7 mouse cellular contexts compared by ENCODE assay signal in the genomic region with DNA sequence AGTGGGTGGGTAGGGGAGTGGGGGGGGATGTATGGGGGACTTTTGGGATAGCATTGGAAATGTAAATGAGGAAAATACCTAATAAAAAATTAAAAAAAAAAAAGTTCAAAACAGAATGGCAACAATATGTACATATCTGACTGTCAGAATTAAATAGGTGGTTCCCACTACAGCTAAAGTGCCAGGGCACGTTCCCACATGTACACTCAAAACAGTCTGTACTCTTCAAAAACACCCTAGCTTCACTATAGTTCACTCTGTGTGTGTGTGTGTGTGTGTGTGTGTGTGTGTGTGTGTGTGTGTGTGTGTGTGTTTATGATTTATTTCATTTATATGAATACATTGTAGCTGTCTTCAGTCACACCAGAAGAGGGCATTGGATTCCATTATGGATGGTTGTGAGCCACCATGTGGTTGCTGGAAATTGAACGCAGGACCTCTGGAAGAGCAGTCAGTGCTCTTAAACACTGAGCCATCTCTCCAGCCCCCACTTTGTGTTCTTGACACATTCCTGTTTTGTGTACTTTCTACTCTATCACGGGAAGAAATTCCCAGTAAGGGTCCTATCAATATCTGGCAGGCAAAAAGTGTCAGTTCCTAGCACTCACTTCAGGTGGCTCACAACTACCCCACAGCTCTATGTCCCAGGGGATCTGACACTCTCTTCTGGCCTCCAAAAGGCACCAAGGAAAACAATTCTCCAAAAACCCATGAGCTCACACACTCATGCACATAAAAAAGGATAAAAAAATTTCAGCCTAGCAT. TPM values are rescaled to one million over a fixed set of nuclear protein-coding genes. Genes with fewer than 3 reads are reported as not detected.
DNase-seq lines count a peak whose midpoint lies in the region; ATAC-seq and TF ChIP-seq lines count a peak whose summit lies in the region.
"Not testable (repeated sequence)": the region's sequence is repeated elsewhere in the genome, so short reads cannot be mapped to it uniquely, and the experiment has no call there.
"Had no signal": no experiment of that assay in that cellular context is flagged by ENCODE, and none has a peak within 500 bp of the region (broad histone marks: within the 10 kb centered on the region; RNA-seq: fewer than 3 reads in every experiment).

No protein-coding gene starts in this region.

- not testable (repeated sequence) for ATAC-seq in midbrain, embryonic 11.5 days (ENCODE audit: low FRiP score)

- H3K79me2 ChIP-seq in MEL (ENCODE audit: control insufficient read depth, insufficient read depth, low read length, poor library complexity) = peaks cover 24% of the 10 kb centered on the region

- not testable (repeated sequence) for H3K27me3 ChIP-seq in MEL (ENCODE audit: control insufficient read depth in 1 of 2, insufficient read depth in 2 of 2, low read length in 2 of 2); heart, embryonic 10.5 days (ENCODE audit: insufficient read depth, poor library complexity, severe bottlenecking); midbrain, embryonic 11.5 days (ENCODE audit: control insufficient read depth, insufficient read depth, low read length)

- TF ChIP-seq POLR2A in MEL (IDR thresholded peaks at IDR 0.05; ENCODE audit: control insufficient read depth in 1 of 2, insufficient read depth in 1 of 2, low read depth in 1 of 2, low read length in 2 of 2, poor library complexity in 1 of 2) = peak in 1 of 2 experiments; percentile 57; a peak in 2 of 4 replicates

- peak; percentile 61 for DNase-seq in 416B (ENCODE audit: low read depth)
- peak; percentile 79 for DNase-seq in MEL (ENCODE audit: low read depth, low spot score)
- peak; percentile 63 for DNase-seq in ZHBTc4 (ENCODE audit: low read depth, low spot score)
- peak; percentile 45 for DNase-seq in heart, embryonic 10.5 days (ENCODE audit: low spot score)
- peak; percentile 77 for DNase-seq in midbrain, embryonic 11.5 days (ENCODE audit: low spot score, missing footprints)

- not testable (repeated sequence) for H3K9me3 ChIP-seq in MEL (replicated peaks; ENCODE audit: insufficient read depth, low read length); heart, embryonic 10.5 days; midbrain, embryonic 11.5 days (ENCODE audit: control insufficient read depth, low read length)

- not testable (repeated sequence) for TF ChIP-seq CTCF in MEL (IDR thresholded peaks at IDR 0.05 in 2 of 3, conservative IDR thresholded peaks at IDR 0.05 in 1 of 3; ENCODE audit: control insufficient read depth in 1 of 3, insufficient read depth in 1 of 3, low read depth in 2 of 3, low read length in 3 of 3, poor library complexity in 1 of 3, severe bottlenecking in 1 of 3)

- not testable (repeated sequence) for H3K4me1 ChIP-seq in MEL (ENCODE audit: control insufficient read depth in 1 of 2, insufficient read depth in 2 of 2, low read length in 2 of 2); heart, embryonic 10.5 days; midbrain, embryonic 11.5 days (ENCODE audit: control insufficient read depth, insufficient read depth, low read length)

- H3K4me3 ChIP-seq in MEL (ENCODE audit: control insufficient read depth in 1 of 2, insufficient read depth in 1 of 2, low read depth in 2 of 2, low read length in 2 of 2); heart, embryonic 10.5 days; midbrain, embryonic 11.5 days (ENCODE audit: low read depth, low read length): not testable (repeated sequence)

- not testable (repeated sequence) for H3K9ac ChIP-seq in MEL (ENCODE audit: control insufficient read depth, low read depth, low read length, poor library complexity, severe bottlenecking); midbrain, embryonic 11.5 days (ENCODE audit: low read length)

- 50% methylated on average over 3 of the region's 3 CpGs for WGBS in heart, embryonic 10.5 days
- WGBS in midbrain, embryonic 11.5 days = 51% methylated on average over 3 of the region's 3 CpGs

- not testable (repeated sequence) for TF ChIP-seq RAD21 in MEL (IDR thresholded peaks at IDR 0.05; ENCODE audit: low read depth, low read length)

- peaks cover 9 to 22% of the 10 kb centered on the region in 2 experiments for H3K36me3 ChIP-seq in MEL (ENCODE audit: control insufficient read depth in 1 of 2, insufficient read depth in 2 of 2, low read length in 2 of 2)
- peaks cover 31% of the 10 kb centered on the region for H3K36me3 ChIP-seq in heart, embryonic 10.5 days
- H3K36me3 ChIP-seq in midbrain, embryonic 11.5 days (ENCODE audit: control insufficient read depth, insufficient read depth, low read length) = not testable (repeated sequence)

- 0 out of 2 replicates have a peak overlapping the region, but pooled peaks have one; percentile 34 for H3K27ac ChIP-seq in MEL (ENCODE audit: control insufficient read depth, low read depth, low read length)
- H3K27ac ChIP-seq in heart, embryonic 10.5 days; midbrain, embryonic 11.5 days (ENCODE audit: low read depth, low read length): not testable (repeated sequence)

- not testable (repeated sequence) for H3K4me2 ChIP-seq in midbrain, embryonic 11.5 days

- not testable (repeated sequence) for TF ChIP-seq EP300 in MEL (IDR thresholded peaks at IDR 0.05; ENCODE audit: low read depth in 1 of 2, low read length in 2 of 2)

TF ChIP-seq in MEL, 35 proteins besides CTCF, POLR2A, EP300 and RAD21:
- TF ChIP-seq NELFE (IDR thresholded peaks at IDR 0.05; ENCODE audit: low read depth, low read length) = 0 out of 2 replicates have a peak, but pooled peaks have one; percentile 21
- TF ChIP-seq SIN3A (IDR thresholded peaks at IDR 0.05; ENCODE audit: low read length) = 0 out of 2 replicates have a peak, but pooled peaks have one; percentile 38
- peak; percentile 99 for TF ChIP-seq POLR2AphosphoS2 (IDR thresholded peaks at IDR 0.05; ENCODE audit: low read length)
- 0 out of 2 replicates have a peak, but pooled peaks have one; percentile 25 for TF ChIP-seq TBP (IDR thresholded peaks at IDR 0.05; ENCODE audit: low read depth, low read length)
- TF ChIP-seq CHD2 (IDR thresholded peaks at IDR 0.05; ENCODE audit: low read length) = peak; percentile 65
- TF ChIP-seq ZMIZ1 (IDR thresholded peaks at IDR 0.05; ENCODE audit: low read depth, low read length) = peak; percentile 72; the same call in 1 of the 2 replicates
- TF ChIP-seq BHLHE40 (IDR thresholded peaks at IDR 0.05; ENCODE audit: borderline replicate concordance, low read depth, low read length) = 0 out of 2 replicates have a peak, but pooled peaks have one; percentile 9
- peak; percentile 46; the same call in 1 of the 2 replicates for TF ChIP-seq ZNF384 (IDR thresholded peaks at IDR 0.05; ENCODE audit: low read depth, low read length)
- TF ChIP-seq POLR2AphosphoS5 (IDR thresholded peaks at IDR 0.05; ENCODE audit: borderline replicate concordance, low read depth, low read length) = peak; percentile 50; the same call in 1 of the 2 replicates
- 0 out of 2 replicates have a peak, but pooled peaks have one; percentile 10 for TF ChIP-seq SMC3 (IDR thresholded peaks at IDR 0.05; ENCODE audit: low read depth, low read length)
- 0 out of 2 replicates have a peak, but pooled peaks have one; percentile 28 for TF ChIP-seq MYB (IDR thresholded peaks at IDR 0.05; ENCODE audit: low read depth, low read length)

RNA-seq across cellular contexts. Expression of a gene that starts 5.3 kb away (rescaled TPM):
- total RNA-seq in MEL (2012; rRNA removed) = 164 and 253 TPM in 2 replicates
- 100 to 1,000 TPM; 428 to 670 TPM for polyA plus RNA-seq in MEL (2012; ENCODE audit: insufficient read depth in 1 of 2, insufficient read length in 2 of 2, low read depth in 1 of 2, low replicate concordance in 2 of 2, missing spikeins in 1 of 2)
- polyA plus RNA-seq in heart, embryonic 10.5 days (2016; fragmentation: Nextera tagmentation; extraction: Ambion mirVana) = 91.8 and 104 TPM in 2 replicates
- 139 and 142 TPM in 2 replicates for polyA plus RNA-seq in midbrain, embryonic 11.5 days (2014; fragmentation: Nextera tagmentation; extraction: Ambion mirVana)

RNA-seq across cellular contexts. Expression of a gene that starts 7.1 kb away (rescaled TPM):
- total RNA-seq in MEL (2012; rRNA removed) = 158 and 208 TPM in 2 replicates
- polyA plus RNA-seq in MEL (2012; ENCODE audit: insufficient read depth in 1 of 2, insufficient read length in 2 of 2, low read depth in 1 of 2, low replicate concordance in 2 of 2, missing spikeins in 1 of 2) = 100 to 1,000 TPM; 208 to 803 TPM
- 76.6 and 101 TPM in 2 replicates for polyA plus RNA-seq in heart, embryonic 10.5 days (2016; fragmentation: Nextera tagmentation; extraction: Ambion mirVana)
- 74.2 and 83.7 TPM in 2 replicates for polyA plus RNA-seq in midbrain, embryonic 11.5 days (2014; fragmentation: Nextera tagmentation; extraction: Ambion mirVana)

RNA-seq across cellular contexts. Expression of a gene that starts 12.0 kb away (rescaled TPM):
- total RNA-seq in MEL (2012; rRNA removed) = 3.0 and 3.3 TPM in 2 replicates
- 1 to 10 TPM in 1 of 2 experiments, not detected in 1; 4.3 TPM for polyA plus RNA-seq in MEL (2012; ENCODE audit: insufficient read depth in 1 of 2, insufficient read length in 2 of 2, low read depth in 1 of 2, low replicate concordance in 2 of 2, missing spikeins in 1 of 2)
- polyA plus RNA-seq in heart, embryonic 10.5 days (2016; fragmentation: Nextera tagmentation; extraction: Ambion mirVana) = 1.6 and 2.1 TPM in 2 replicates
- 1.5 and 2.7 TPM in 2 replicates for polyA plus RNA-seq in midbrain, embryonic 11.5 days (2014; fragmentation: Nextera tagmentation; extraction: Ambion mirVana)
- total RNA-seq: forebrain, postnatal 0 days had no signal
- polyA plus RNA-seq: adrenal gland, adult 2 months had no signal

RNA-seq across cellular contexts. Expression of a gene that starts 12.7 kb away (rescaled TPM):
- total RNA-seq in MEL (2012; rRNA removed) = 27.5 and 28.7 TPM in 2 replicates
- 10 to 100 TPM in 1 of 2 experiments, not detected in 1; 50.0 TPM for polyA plus RNA-seq in MEL (2012; ENCODE audit: insufficient read depth in 1 of 2, insufficient read length in 2 of 2, low read depth in 1 of 2, low replicate concordance in 2 of 2, missing spikeins in 1 of 2)
- polyA plus RNA-seq in heart, embryonic 10.5 days (2016; fragmentation: Nextera tagmentation; extraction: Ambion mirVana) = 83.1 and 91.1 TPM in 2 replicates
- 85.6 and 94.7 TPM in 2 replicates for polyA plus RNA-seq in midbrain, embryonic 11.5 days (2014; fragmentation: Nextera tagmentation; extraction: Ambion mirVana)

RNA-seq across cellular contexts. Expression of a gene that starts 28.4 kb away (rescaled TPM):
- 107 and 122 TPM in 2 replicates for total RNA-seq in MEL (2012; rRNA removed)
- 100 to 1,000 TPM; 231 to 296 TPM for polyA plus RNA-seq in MEL (2012; ENCODE audit: insufficient read depth in 1 of 2, insufficient read length in 2 of 2, low read depth in 1 of 2, low replicate concordance in 2 of 2, missing spikeins in 1 of 2)
- polyA plus RNA-seq in heart, embryonic 10.5 days (2016; fragmentation: Nextera tagmentation; extraction: Ambion mirVana) = 156 and 193 TPM in 2 replicates
- 209 and 235 TPM in 2 replicates for polyA plus RNA-seq in midbrain, embryonic 11.5 days (2014; fragmentation: Nextera tagmentation; extraction: Ambion mirVana)
